Mouse (Mus musculus): Measurements from ENCODE around the gene Drosha. TPM values are rescaled to one million over a fixed set of nuclear protein-coding genes. Genes with fewer than 3 reads are reported as not detected.
"Not testable (repeated sequence)": the region's sequence is repeated elsewhere in the genome, so short reads cannot be mapped to it uniquely, and the experiment has no call there.

Drosha gene
- total and polyA plus RNA-seq, 2 experiments from 2014 or later, result 43.9 to 47.3 TPM

DNA sequence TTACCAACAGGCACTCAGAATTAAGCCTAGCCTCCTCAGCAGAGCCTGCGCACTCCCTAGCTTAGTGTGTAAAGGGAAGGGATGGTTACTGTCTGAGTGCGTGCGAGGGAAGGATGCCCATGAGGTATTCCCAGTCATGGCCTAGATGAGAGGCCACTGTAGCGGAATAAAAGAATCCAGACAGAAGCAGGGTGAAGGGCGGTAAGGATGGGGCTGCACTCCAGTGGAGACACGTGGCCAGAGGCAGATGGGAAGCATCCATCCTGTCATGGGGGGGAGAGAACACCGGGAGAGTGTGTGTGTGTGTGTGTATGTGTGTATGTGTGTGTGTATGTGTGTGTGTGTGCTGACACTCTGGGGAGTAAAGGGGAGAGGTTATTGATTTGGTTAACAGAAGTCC lies 86.5 kb downstream of the Drosha start:
- Histone ChIP-seq H3K36me3 (ENCODE audit: insufficient read depth) (peaks cover 20% of the 10 kb centered on the region), H3K4me1 (ENCODE audit: insufficient read depth) (no peaks in the 10 kb centered on the region), H3K9me3 (ENCODE audit: low read length) (no peaks in the 10 kb centered on the region), H3K9ac (no peak overlapping the region), H3K4me2 (ENCODE audit: low read depth) (no peak overlapping the region), H3K4me3 (ENCODE audit: low read depth, low read length) (no peak overlapping the region), H3K27me3 (ENCODE audit: insufficient read depth, low read length) (no peaks in the 10 kb centered on the region), H3K27ac (ENCODE audit: low read depth, low read length) (no peak overlapping the region)
- 85% methylated on average over 7 of the region's 7 CpGs for WGBS
- DNase-seq, result no peak
- no peak for ATAC-seq
- TF ChIP-seq CTCF (IDR thresholded peaks at IDR 0.05; ENCODE audit: low read depth), result no peak

DNA sequence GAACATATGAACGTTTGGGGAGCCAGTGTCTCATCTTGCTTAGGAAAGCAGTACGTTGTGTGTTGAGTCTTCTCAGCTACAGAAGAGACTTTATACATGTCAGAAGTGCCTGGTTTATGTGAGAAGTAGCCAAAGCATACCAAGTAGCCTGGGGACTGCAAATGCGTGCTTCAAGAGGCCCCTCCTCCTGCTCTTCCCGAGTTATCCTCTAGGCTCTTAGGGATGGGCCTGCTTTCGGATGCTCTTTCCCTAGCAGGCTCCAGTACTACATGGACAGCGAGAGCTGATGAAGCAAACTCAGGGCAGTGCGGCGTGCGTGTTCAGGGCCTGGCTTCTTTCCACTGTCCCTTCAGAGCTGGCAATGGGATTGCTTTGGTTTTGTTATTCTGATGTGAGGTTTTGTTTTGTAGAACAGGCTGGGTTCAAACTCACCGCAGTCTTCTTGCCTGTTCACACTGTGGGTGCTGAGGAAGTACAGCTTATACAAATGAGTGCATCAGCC lies 91.8 kb downstream of the Drosha start:
- peaks cover 53% of the 10 kb centered on the region for H3K36me3 ChIP-seq (ENCODE audit: insufficient read depth)

DNA sequence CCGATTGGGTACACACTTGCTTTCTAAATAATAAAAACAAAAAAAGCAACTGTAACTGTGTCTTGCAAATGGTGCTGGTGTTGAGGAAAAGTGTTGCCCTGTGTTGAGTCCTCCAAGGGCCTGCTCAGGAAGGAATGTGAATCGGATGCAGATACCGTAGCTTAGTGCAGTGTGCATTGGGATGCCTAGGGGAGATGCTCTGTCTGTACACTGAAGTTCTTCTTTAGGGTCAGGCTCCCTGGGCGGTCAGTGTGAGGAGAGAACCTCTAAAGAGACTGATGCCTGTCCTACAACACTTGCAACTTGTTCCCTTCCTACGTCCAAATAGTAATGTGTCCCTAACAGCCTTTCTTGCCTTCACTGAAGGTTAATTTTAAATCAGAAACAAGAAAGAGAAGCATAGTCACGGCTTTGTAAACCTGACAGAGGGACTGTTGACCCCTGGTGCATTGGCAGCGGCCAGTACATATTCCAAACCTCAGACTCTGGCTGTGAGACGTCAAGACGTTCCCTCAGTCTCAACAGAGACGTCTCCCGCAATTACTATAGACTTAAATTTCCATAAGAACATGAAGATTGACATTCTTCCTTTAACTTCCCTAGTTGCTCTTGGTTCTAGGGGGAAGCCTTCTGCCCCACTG lies 94.8 kb downstream of the Drosha start:
- H3K4me1 ChIP-seq (ENCODE audit: insufficient read depth); H3K9ac ChIP-seq; H3K4me3 ChIP-seq (ENCODE audit: low read depth, low read length); H3K27me3 ChIP-seq (ENCODE audit: insufficient read depth, low read length); H3K4me2 ChIP-seq (ENCODE audit: low read depth); ATAC-seq; H3K27ac ChIP-seq (ENCODE audit: low read depth, low read length); H3K9me3 ChIP-seq (ENCODE audit: low read length); DNase-seq: not testable (repeated sequence)
- peaks cover 52% of the 10 kb centered on the region for H3K36me3 ChIP-seq (ENCODE audit: insufficient read depth)
- WGBS, result 81% methylated on average over 11 of the region's 11 CpGs

More for the DNA sequence above, 91.8 kb downstream of the Drosha start:
- TF ChIP-seq CTCF (IDR thresholded peaks at IDR 0.05; ENCODE audit: low read depth), result no peak
- H3K27ac ChIP-seq (ENCODE audit: low read depth, low read length), result no peak overlapping the region
- H3K4me1 ChIP-seq (ENCODE audit: insufficient read depth), result no peaks in the 10 kb centered on the region
- no peak overlapping the region for H3K9ac ChIP-seq
- no peak overlapping the region for H3K4me2 ChIP-seq (ENCODE audit: low read depth)
- DNase-seq (no peak), ATAC-seq (peak; percentile 54)
- H3K27me3 ChIP-seq (ENCODE audit: insufficient read depth, low read length), result no peaks in the 10 kb centered on the region
- H3K9me3 ChIP-seq (ENCODE audit: low read length), result no peaks in the 10 kb centered on the region
- WGBS, result 54% methylated on average over 10 of the region's 10 CpGs
- no peak overlapping the region for H3K4me3 ChIP-seq (ENCODE audit: low read depth, low read length)

DNA sequence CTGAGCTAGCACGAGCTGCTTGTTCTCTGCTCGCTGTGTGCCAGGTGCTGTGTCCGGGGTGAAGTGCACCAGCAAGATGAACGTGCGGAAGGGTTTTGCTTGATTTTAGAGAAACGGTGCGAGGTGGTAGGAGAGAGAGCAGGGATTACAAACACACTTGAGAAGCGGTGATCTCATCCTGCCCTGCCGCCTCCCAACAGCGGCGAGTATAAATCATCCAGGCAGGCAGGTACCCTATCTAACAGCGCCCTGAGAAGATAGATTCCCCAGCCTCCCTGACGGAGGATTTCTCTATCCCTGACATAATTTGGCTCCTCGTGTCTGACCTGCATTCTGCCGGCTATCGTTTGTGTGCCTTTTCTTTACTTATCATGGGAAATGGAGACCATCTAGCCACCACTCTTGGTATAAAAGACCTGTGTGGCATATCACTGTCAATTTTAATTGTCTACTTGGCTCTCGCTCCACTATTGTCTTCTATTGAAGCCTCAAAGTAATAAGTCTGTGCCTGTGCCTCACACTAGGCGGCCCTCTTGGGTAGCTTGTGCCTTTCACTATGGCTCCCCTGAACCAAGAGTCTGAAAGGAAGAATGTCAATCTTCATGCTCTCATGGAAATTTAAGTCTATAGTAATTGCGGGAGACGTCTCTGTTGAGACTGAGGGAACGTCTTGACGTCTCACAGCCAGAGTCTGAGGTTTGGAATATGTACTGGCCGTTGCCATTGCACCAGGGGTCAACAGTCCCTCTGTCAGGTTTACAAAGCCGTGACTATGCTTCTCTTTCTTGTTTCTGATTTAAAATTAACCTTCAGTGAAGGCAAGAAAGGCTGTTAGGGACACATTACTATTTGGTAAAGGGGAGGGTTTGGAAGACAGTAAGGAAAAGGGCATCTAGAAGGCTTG lies 95.6 kb downstream of the Drosha start:
- Histone ChIP-seq H3K4me1 (ENCODE audit: insufficient read depth) (no peaks in the 10 kb centered on the region), H3K27me3 (ENCODE audit: insufficient read depth, low read length) (no peaks in the 10 kb centered on the region), H3K9ac (no peak overlapping the region), H3K9me3 (ENCODE audit: low read length) (no peaks in the 10 kb centered on the region), H3K36me3 (ENCODE audit: insufficient read depth) (peaks cover 56% of the 10 kb centered on the region), H3K4me2 (ENCODE audit: low read depth) (no peak overlapping the region), H3K27ac (ENCODE audit: low read depth, low read length) (no peak overlapping the region), H3K4me3 (ENCODE audit: low read depth, low read length) (no peak overlapping the region)
- peak; percentile 28 for TF ChIP-seq CTCF (IDR thresholded peaks at IDR 0.05; ENCODE audit: low read depth)
- ATAC-seq (peak; percentile 35; the same call in 1 of the 2 replicates), DNase-seq (no peak)
- WGBS, result 76% methylated on average over 24 of the region's 24 CpGs

DNA sequence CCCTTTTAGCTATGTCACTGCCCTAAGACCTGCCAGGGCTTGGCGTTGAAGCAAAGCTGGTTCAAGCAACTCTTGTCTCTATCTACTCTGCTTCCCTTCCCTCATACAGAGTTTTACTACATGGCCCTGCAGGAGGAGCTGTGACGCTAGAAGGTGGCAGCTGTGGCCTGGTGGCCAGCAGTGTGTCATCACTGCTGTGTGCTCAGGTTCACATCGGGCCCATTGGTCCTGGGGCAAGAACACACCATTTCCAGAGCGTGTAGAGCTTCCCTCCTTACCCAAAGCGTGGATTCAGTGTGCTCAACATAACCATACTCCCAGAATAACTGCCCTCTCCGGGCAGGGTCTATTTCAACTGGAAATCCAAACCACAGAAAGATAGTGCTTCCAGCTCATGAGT lies 97.3 kb downstream of the Drosha start:
- Histone ChIP-seq H3K4me2 (ENCODE audit: low read depth) (no peak overlapping the region), H3K27ac (ENCODE audit: low read depth, low read length) (no peak overlapping the region), H3K9me3 (ENCODE audit: low read length) (no peaks in the 10 kb centered on the region), H3K9ac (no peak overlapping the region), H3K4me3 (ENCODE audit: low read depth, low read length) (no peak overlapping the region), H3K36me3 (ENCODE audit: insufficient read depth) (peaks cover 56% of the 10 kb centered on the region), H3K4me1 (ENCODE audit: insufficient read depth) (no peaks in the 10 kb centered on the region), H3K27me3 (ENCODE audit: insufficient read depth, low read length) (no peaks in the 10 kb centered on the region)
- DNase-seq (no peak), ATAC-seq (no peak)
- TF ChIP-seq CTCF (IDR thresholded peaks at IDR 0.05; ENCODE audit: low read depth), result no peak
- WGBS, result 96% methylated on average over 6 of the region's 6 CpGs

DNA sequence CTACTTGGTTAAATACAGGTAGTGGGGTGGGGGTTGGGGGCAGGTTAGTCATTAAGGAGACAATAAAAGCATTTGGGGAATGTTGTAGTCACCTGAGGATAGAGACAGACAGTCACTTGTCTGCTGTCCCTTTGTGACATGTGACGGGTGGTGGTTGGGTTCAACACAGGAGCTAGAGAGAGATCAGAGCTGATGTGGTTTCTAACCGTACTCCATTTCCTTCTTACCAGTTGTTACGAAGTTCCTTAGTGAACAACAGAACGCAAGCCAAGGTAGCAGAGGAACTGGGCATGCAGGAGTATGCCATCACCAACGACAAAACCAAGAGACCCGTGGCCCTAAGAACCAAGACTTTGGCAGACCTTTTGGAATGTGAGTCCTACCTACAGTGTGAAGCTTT lies 99.2 kb downstream of the Drosha start:
- ATAC-seq, result no peak
- no peak for DNase-seq
- 98% methylated on average over 6 of the region's 6 CpGs for WGBS
- no peaks in the 10 kb centered on the region for H3K4me1 ChIP-seq (ENCODE audit: insufficient read depth)
- TF ChIP-seq CTCF (IDR thresholded peaks at IDR 0.05; ENCODE audit: low read depth), result no peak
- no peaks in the 10 kb centered on the region for H3K27me3 ChIP-seq (ENCODE audit: insufficient read depth, low read length)
- H3K9ac ChIP-seq, result no peak overlapping the region
- no peak overlapping the region for H3K27ac ChIP-seq (ENCODE audit: low read depth, low read length)
- H3K36me3 ChIP-seq (ENCODE audit: insufficient read depth), result peaks cover 46% of the 10 kb centered on the region
- H3K4me3 ChIP-seq (ENCODE audit: low read depth, low read length), result no peak overlapping the region
- no peaks in the 10 kb centered on the region for H3K9me3 ChIP-seq (ENCODE audit: low read length)
- H3K4me2 ChIP-seq (ENCODE audit: low read depth), result no peak overlapping the region

DNA sequence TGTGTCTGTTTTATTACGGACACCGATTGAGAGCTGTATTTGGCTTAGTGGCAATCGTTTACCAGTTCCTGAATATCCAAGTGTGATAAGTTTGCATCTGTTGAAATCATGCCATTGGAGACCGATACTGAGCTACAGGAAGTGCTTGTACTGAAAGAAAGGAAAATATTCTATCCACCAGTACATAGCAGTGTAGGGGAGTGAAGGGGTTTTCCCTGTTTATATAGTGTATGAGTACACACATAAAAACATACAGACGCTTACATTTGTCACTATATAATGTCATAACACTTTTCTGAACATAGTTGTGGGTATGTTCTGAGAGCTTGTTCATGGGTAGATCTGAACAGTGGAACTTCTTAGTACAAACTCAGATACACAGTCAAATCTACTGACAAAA lies 106.9 kb downstream of the Drosha start:
- no peak overlapping the region for H3K27ac ChIP-seq (ENCODE audit: low read depth, low read length)
- no peak overlapping the region for H3K4me2 ChIP-seq (ENCODE audit: low read depth)

More for the DNA sequence above, 106.9 kb downstream of the Drosha start:
- WGBS, result 94% methylated on average over 5 of the region's 5 CpGs
- TF ChIP-seq CTCF (IDR thresholded peaks at IDR 0.05; ENCODE audit: low read depth), result no peak
- DNase-seq (no peak), ATAC-seq (no peak)
- Histone ChIP-seq H3K9ac (no peak overlapping the region), H3K27me3 (ENCODE audit: insufficient read depth, low read length) (no peaks in the 10 kb centered on the region), H3K36me3 (ENCODE audit: insufficient read depth) (peaks cover 45% of the 10 kb centered on the region), H3K4me3 (ENCODE audit: low read depth, low read length) (no peak overlapping the region), H3K9me3 (ENCODE audit: low read length) (no peaks in the 10 kb centered on the region), H3K4me1 (ENCODE audit: insufficient read depth) (no peaks in the 10 kb centered on the region)
